Comparison of ENCODE assay signal across 8 mouse cellular contexts in the genomic region with DNA sequence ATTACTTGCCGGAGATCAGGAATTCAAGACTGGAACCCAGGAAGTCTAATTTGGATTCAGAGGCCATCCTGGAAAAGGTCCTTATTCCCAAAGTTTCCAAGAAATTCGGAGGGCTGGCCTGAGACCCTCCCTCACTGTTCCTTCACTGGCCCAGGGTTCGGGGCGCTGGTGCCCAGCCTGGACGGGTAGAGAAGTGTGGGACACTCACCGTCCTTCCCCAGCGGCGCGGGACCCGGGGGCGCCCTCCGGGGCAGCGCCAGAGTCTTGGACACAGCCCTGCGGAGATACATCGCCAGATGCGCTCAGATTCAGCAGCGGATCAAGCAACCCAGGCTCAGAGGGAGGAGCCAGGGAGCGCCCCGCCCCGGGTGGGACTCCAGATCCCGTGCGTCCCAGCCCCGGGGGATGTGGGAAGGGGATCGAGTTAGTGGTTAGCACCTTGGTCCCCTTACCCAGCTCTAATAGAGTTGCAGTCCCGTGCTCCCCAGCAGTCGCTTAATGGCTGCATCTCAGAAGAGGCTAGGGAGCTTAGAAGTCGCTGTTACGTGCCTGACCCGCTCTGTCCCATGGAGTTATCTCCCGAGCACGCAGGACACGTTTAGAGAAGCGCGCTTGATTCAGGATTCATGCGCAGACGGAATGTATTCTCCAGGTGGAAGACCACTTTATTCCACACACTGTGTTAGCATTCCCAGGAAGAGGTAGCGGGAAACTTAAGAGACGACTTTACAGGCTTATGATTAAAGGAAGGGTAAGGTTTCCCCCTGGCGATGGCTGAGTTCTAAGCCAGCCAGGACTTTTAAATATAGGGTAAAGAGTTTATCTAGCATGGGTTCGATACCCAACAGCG. TPM values are rescaled to one million over a fixed set of nuclear protein-coding genes. Genes with fewer than 3 reads are reported as not detected.
DNase-seq lines count a peak whose midpoint lies in the region; ATAC-seq and TF ChIP-seq lines count a peak whose summit lies in the region.

A gene (minus strand): TSS at position 520 of the 850 bp plus-strand sequence.

- TF ChIP-seq EP300 in ES-Bruce4 (IDR thresholded peaks at IDR 0.05; ENCODE audit: insufficient read depth, low read depth, low read length): no peak
- no peak for TF ChIP-seq EP300 in heart, postnatal 0 days (IDR thresholded peaks at IDR 0.05; ENCODE audit: low read depth)

- peak; percentile 92 for DNase-seq in adrenal gland, postnatal 14 days
- peak; percentile 31 for DNase-seq in heart, postnatal 0 days (ENCODE audit: low spot score)
- peak; percentile 63 to 86 for DNase-seq in kidney, postnatal 36 days
- peak; percentile 24 to 62 for DNase-seq in spleen, adult 18-20 months
- no peak for DNase-seq in left cerebral cortex, adult 8-10 months (ENCODE audit: low spot score in 2 of 2)

- H3K9ac ChIP-seq in ES-Bruce4 (ENCODE audit: low read depth, poor library complexity, severe bottlenecking): peak within 1 kb of the TSS; percentile 48
- H3K9ac ChIP-seq in heart, postnatal 0 days (replicated peaks; ENCODE audit: low read depth, low read length): peak within 1 kb of the TSS; percentile 17; the same call in 1 of the 2 replicates

- H3K4me1 ChIP-seq in ES-Bruce4 (ENCODE audit: control insufficient read depth, insufficient read depth, low read length): peaks cover 5% of the 10 kb centered on the region
- no peaks in the 10 kb centered on the region; the same call in 1 of the 2 replicates for H3K4me1 ChIP-seq in heart, postnatal 0 days (ENCODE audit: control insufficient read depth, insufficient read depth)

- no peaks in the 10 kb centered on the region for H3K9me3 ChIP-seq in ES-Bruce4 (replicated peaks; ENCODE audit: control insufficient read depth, insufficient read depth, low read length, poor library complexity, severe bottlenecking)
- H3K9me3 ChIP-seq in heart, postnatal 0 days (replicated peaks; ENCODE audit: control insufficient read depth, low read length): no peaks in the 10 kb centered on the region

- H3K27me3 ChIP-seq in ES-Bruce4 (ENCODE audit: control insufficient read depth, insufficient read depth, low read length, poor library complexity, severe bottlenecking): no peaks in the 10 kb centered on the region
- no peaks in the 10 kb centered on the region for H3K27me3 ChIP-seq in heart, postnatal 0 days (ENCODE audit: control insufficient read depth, insufficient read depth, low read length)

- H3K4me2 ChIP-seq in heart, postnatal 0 days (ENCODE audit: low read depth, low read length): peak within 1 kb of the TSS; percentile 71

- H3K27ac ChIP-seq in ES-Bruce4 (ENCODE audit: insufficient read depth, low read length): no peak within 1 kb of the TSS
- H3K27ac ChIP-seq in heart, postnatal 0 days (ENCODE audit: low read depth): no peak within 1 kb of the TSS

- peak within 1 kb of the TSS; percentile 71 for H3K4me3 ChIP-seq in ES-Bruce4 (ENCODE audit: low read depth, low read length)
- H3K4me3 ChIP-seq in heart, postnatal 0 days (ENCODE audit: low read depth, low read length): peak within 1 kb of the TSS; percentile 57

- TF ChIP-seq CTCF in ES-Bruce4 (IDR thresholded peaks at IDR 0.05; ENCODE audit: low read depth, low read length): no peak
- TF ChIP-seq CTCF in heart, postnatal 0 days (IDR thresholded peaks at IDR 0.05; ENCODE audit: low read depth): peak; percentile 35

- no peaks in the 10 kb centered on the region for H3K36me3 ChIP-seq in ES-Bruce4 (ENCODE audit: control insufficient read depth, insufficient read depth, low read length, poor library complexity, severe bottlenecking)
- H3K36me3 ChIP-seq in heart, postnatal 0 days (replicated peaks; ENCODE audit: control insufficient read depth, insufficient read depth, low read length): no peaks in the 10 kb centered on the region

- ATAC-seq in erythroid progenitor cell, adult 5-6 weeks (replicated peaks; ENCODE audit: low FRiP score, poor library complexity, severe bottlenecking): 0 out of 2 replicates have a peak, but pooled peaks have one; percentile 59
- ATAC-seq in heart, postnatal 0 days (ENCODE audit: insufficient read depth, low read depth): peak; percentile 73
- peak; percentile 92 for ATAC-seq in megakaryocyte-erythroid progenitor cell, adult 5-6 weeks (replicated peaks; ENCODE audit: low FRiP score, low TSS enrichment, poor library complexity, severe bottlenecking)

- 2% methylated on average over 41 of the region's 41 CpGs for WGBS in heart, postnatal 0 days

- TF ChIP-seq POLR2A in ES-Bruce4 (IDR thresholded peaks at IDR 0.05; ENCODE audit: insufficient read depth, low read length): peak; percentile 48

RNA-seq across cellular contexts. Expression of the gene that starts here (rescaled TPM):
- polyA plus RNA-seq in ES-Bruce4 (2011; ENCODE audit: insufficient read depth, insufficient read length, low read depth, missing spikeins): 8.3 and 9.8 TPM in 2 replicates
- 308 and 324 TPM in 2 replicates for total RNA-seq in adrenal gland, postnatal 14 days (2021)
- not detected in 2 replicates for total RNA-seq in erythroid progenitor cell, adult 5-6 weeks (2015; ENCODE audit: low replicate concordance)
- total RNA-seq in erythroid progenitor cell, adult 5-6 weeks (2017; ENCODE audit: low replicate concordance): 0.51 and 3.9 TPM in 2 replicates
- 3.4 and 3.7 TPM in 2 replicates for total RNA-seq in heart, postnatal 0 days (2014; rRNA removed; ENCODE audit: low replicate concordance)
- 1.2 and 1.3 TPM in 2 replicates for polyA plus RNA-seq in heart, postnatal 0 days (2015; fragmentation: Nextera tagmentation; extraction: Ambion mirVana)
- total RNA-seq in megakaryocyte-erythroid progenitor cell, adult 5-6 weeks (2014; fragmentation: Nextera tagmentation): not detected in 2 replicates
- not detected in 2 replicates for total RNA-seq in megakaryocyte-erythroid progenitor cell, adult 5-6 weeks (2017)
- under 1 TPM in 2 of 4 experiments, not detected in 2; 0.42 to 0.59 TPM for total RNA-seq in left cerebral cortex, adult 8-10 months (2022)

Comparison
In these comparisons a context has a peak if more than half of its experiments do, and no peak if none do; other contexts are left out.
1. RNA of the gene that starts here (total RNA-seq): 308 to 324 TPM in adrenal gland, postnatal 14 days; 0.51 to 3.9 TPM in erythroid progenitor cell, adult 5-6 weeks, 3.4 to 3.7 TPM in heart, postnatal 0 days, 0.42 to 0.59 TPM in left cerebral cortex, adult 8-10 months and not detected in megakaryocyte-erythroid progenitor cell, adult 5-6 weeks; every median in the first group is over 10 times any median in the second.
2. Peak in ATAC-seq in megakaryocyte-erythroid progenitor cell, adult 5-6 weeks; RNA of the gene not detected or under 1 TPM.
3. DNase-seq: peak in adrenal gland, postnatal 14 days (single experiment), heart, postnatal 0 days (single experiment), kidney, postnatal 36 days (2 of 2) and spleen, adult 18-20 months (2 of 2); none in left cerebral cortex, adult 8-10 months (0 of 2).
4. Peak in every context shown above with its lines, with median percentiles within 50 percentile points of each other: ATAC-seq.